Mouse (Mus musculus) cerebellum, adult 18-20 months (tissue): ENCODE measurements at regions not wholly inside any gene's neighbourhood (a gene's known extent, or its start where the extent isn't known, plus 50 kb on each side); places are given as distances from the start of the nearest gene placed in this dataset.
"Not testable (repeated sequence)": the region's sequence is repeated elsewhere in the genome, so short reads cannot be mapped to it uniquely, and the experiment has no call there.

Source experiments
- DNase-seq, 2 experiments: peaks; one replicate each; pipeline ENCODE4 v3.0.0; 2021

- DNase-seq = peak; percentile 50 to 60
These were observed 125.4 kb upstream of the Immp2l start for GRCm38 (mm10) chr12:40898414-40899027.

GRCm38 (mm10) chr12:40905650-40906338, 118.1 kb upstream of the Immp2l start:
- no peak for DNase-seq

- DNase-seq = no peak
These were observed 117.1 kb upstream of the Immp2l start for GRCm38 (mm10) chr12:40906807-40907206.

DNA sequence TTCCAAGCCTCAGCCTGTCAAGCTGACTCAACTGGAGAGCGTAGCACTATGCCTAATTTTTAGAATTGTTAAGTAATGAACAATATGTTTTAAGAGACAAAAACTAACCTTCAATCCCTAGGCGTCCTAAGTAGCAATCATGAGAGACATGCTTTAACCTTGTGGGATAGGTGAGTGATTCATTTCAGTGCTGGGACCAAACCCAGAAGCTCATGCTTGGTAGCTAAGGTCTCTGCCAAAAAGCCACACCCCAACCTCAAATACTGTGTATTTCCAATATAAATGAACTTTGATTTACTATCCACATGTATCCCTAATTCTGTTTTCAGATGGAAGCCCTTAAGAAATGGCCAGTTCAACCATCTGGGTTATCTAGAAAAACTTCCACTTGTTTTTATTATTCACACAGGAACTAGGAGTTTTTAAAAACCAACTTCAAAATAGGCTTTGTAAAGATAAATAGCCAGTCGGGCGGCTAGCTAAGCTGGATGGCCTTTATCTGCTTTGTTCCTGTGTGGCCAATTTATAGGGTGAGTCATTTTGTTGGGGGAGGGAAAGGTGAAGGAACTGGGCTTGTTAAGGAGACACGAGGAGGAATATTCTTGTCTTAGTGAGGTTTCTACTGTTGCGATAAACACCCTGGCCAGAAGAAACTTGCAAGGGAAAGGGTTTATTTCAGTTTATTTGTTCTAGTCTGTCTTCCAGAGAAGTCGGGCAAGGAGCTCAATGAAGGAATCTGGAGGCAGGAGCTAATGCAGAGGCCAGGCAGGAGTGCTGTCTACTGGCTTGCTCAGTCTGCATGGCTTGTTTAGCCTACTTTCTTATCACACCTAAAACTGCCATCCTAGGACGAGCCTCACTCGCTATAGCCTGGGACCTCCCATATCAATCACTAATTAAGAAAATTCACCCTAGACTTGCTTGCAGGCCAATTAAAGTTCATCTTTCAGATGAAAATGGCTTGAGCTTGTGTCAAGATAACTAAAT, 114.8 kb upstream of the Immp2l start:
- DNase-seq = no peak

DNA sequence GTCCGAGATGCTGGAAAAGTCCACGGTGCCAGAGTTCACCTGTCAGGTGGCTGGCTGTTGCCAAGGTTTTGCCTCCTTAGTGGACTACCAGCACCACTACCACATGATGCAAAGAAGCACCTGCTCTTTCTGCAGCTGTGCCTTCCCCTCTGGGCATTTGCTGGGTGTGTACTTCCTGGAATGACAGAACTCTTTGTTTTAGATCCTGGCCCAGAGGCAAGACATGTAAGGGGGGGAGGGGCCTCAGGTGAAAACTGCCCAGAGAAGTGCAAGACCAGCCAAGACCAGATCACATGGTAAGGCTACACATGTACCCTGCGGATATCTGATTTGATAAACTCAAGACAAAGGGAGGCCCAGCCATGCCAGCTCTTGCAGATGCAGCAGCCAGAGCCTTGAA, 106.4 kb upstream of the Immp2l start:
- no peak for DNase-seq

- DNase-seq = no peak
These were observed 101.9 kb upstream of the Immp2l start for GRCm38 (mm10) chr12:40921988-40922387.

GRCm38 (mm10) chr12:40926681-40927080, 97.2 kb upstream of the Immp2l start:
- no peak for DNase-seq

GRCm38 (mm10) chr12:40929409-40929808, 94.5 kb upstream of the Immp2l start:
- DNase-seq = not testable (repeated sequence)

DNA sequence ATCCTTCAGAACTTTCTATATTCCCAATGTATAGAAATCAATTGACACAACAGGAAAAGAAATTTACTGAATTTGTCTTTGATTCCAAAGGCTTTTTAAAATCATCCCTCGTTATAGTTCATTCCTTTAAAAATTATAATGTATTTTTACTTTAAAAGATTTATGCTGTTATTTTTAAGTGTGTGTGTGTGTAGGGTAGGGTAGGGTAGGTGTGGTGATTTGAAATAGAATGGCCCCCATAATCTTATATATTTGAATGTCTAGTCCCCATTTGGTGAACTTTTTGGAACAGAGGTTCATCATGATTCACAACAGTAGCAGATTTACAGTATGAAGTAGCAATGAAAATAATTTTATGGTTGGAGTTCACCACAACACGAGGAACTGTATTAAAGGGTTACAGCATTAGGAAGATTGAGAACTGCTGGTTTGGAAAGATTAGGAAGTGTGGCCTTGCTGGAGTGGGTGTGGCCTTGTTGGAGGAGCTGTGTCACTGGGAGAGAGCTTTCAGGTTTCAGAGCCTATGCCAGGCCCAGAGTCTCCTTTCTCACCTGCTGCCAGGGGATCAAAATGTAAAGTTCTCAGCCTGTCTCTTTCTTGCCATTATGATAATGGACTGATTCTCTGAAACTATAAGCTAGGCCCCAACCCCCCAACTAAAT, 88.7 kb upstream of the Immp2l start:
- DNase-seq = no peak

GRCm38 (mm10) chr12:40937037-40937436, 86.9 kb upstream of the Immp2l start:
- no peak for DNase-seq

- DNase-seq = no peak
These were observed 77.0 kb upstream of the Immp2l start for GRCm38 (mm10) chr12:40946888-40947287.

DNA sequence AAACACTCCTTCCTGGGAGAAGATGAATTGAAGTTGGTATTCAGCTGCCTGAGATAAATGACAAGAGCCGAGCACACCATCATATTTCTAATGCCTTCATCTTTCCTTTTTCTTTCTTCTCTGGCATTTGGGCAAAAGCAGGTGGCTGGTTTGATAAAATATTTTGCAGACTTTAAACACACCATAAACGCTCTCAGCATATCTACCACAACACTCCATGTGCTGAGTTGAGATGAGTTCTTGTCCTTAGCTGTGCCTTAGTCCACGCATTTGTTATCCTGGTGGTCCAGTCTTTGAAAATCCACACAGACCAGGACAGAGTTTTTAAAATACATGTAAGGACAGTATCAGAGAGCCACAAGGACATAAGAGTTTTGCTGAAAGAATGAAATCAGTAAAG, 74.3 kb upstream of the Immp2l start:
- DNase-seq = no peak

GRCm38 (mm10) chr12:40958536-40958935, 65.4 kb upstream of the Immp2l start:
- no peak for DNase-seq

GRCm38 (mm10) chr12:40964996-40965395, 58.9 kb upstream of the Immp2l start:
- no peak for DNase-seq

DNA sequence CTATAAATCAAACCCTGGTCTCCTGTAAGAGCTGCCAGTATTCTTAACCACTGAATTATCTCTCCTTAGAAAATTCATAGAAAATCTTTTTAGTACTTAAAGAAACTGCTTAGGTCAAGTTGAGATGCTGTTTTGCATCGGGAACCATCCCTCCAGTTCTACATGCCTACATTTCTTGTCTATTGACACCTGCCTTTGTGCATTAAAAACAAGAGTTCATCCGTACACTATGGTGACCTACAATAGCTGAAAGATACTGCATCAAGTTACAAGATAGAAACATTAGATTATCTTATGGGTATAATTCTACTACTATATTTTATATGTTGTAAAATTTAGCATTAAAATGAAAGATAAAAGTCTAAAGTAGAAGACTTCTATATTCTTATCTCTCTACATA, 57.6 kb upstream of the Immp2l start:
- no peak for DNase-seq

DNA sequence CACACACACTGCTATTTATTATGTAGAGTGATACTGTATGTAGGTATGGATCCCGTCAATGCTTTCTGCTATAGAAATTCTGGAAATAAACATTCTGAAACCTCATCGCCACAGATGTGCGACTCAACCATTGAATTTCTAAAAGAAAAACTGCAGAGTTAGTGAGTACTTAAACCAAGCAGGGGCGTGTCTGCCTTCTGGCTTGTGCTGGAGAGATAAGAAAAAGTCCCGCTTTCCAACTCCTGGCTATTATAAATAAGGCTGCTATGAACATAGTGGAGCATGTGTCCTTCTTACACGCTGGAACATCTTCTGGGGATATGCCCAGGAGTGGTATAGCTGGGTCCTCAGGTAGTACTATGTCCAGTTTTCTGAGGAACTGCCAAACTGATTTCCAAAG, 57.2 kb upstream of the Immp2l start:
- DNase-seq = not testable (repeated sequence)

- peak; percentile 79 to 85 for DNase-seq
These were observed 51.0 kb upstream of the Immp2l start for GRCm38 (mm10) chr12:40972844-40973243.
